In genomic region chr8:3600401-3600800, GRCm38 (mm10) we compare ENCODE assay signal across 14 mouse cellular contexts. TPM values are rescaled to one million over a fixed set of nuclear protein-coding genes. Genes with fewer than 3 reads are reported as not detected.
A peak's percentile ranks its signal among the peaks of the same experiment; 100 is the strongest.
DNase-seq lines count a peak whose midpoint lies in the region; ATAC-seq and TF ChIP-seq lines count a peak whose summit lies in the region.
"Had no signal": no experiment of that assay in that cellular context is flagged by ENCODE, and none has a peak within 500 bp of the region (broad histone marks: within the 10 kb centered on the region; RNA-seq: fewer than 3 reads in every experiment).

No protein-coding gene starts in this region.

- H3K27me3 ChIP-seq in heart, embryonic 11.5 days (ENCODE audit: control insufficient read depth, insufficient read depth, low read length) = no peaks in the 10 kb centered on the region
- H3K27me3 ChIP-seq in ES-Bruce4 (ENCODE audit: control insufficient read depth, insufficient read depth, low read length, poor library complexity, severe bottlenecking) = no peaks in the 10 kb centered on the region
- H3K27me3 ChIP-seq in heart, adult 2 months (ENCODE audit: control insufficient read depth, insufficient read depth, low read length) = no peaks in the 10 kb centered on the region
- H3K27me3 ChIP-seq in lung, embryonic 15.5 days = no peaks in the 10 kb centered on the region
- no peaks in the 10 kb centered on the region for H3K27me3 ChIP-seq in intestine, embryonic 16.5 days (replicated peaks; ENCODE audit: control insufficient read depth, insufficient read depth, low read length)
- no peaks in the 10 kb centered on the region for H3K27me3 ChIP-seq in hindbrain, embryonic 11.5 days (ENCODE audit: control insufficient read depth, insufficient read depth, low read length)
- H3K27me3 ChIP-seq: forebrain, embryonic 12.5 days had no signal

- intact Hi-C loops in heart, adult 2 months (cut with DNase I) = no loop called here

- H3K79me2 ChIP-seq in heart, adult 2 months (replicated peaks; ENCODE audit: control insufficient read depth, insufficient read depth, low read length) = no peaks in the 10 kb centered on the region

- ATAC-seq in heart, embryonic 11.5 days (replicated peaks; ENCODE audit: insufficient number of reproducible peaks, low FRiP score, low TSS enrichment) = no peak
- ATAC-seq in lung, embryonic 15.5 days (ENCODE audit: borderline replicate concordance, extremely low read depth, low FRiP score, low TSS enrichment) = peak; percentile 12; the same call in 1 of the 2 replicates
- ATAC-seq in intestine, embryonic 16.5 days = no peak
- ATAC-seq in hindbrain, embryonic 11.5 days (ENCODE audit: low FRiP score) = no peak
- ATAC-seq: CD4-positive, CD25-positive, alpha-beta regulatory T cell, adult 4 months had no signal

- DNase-seq in heart, adult 18-20 months = peak; percentile 80 to 87
- peak; percentile 71 to 77 for DNase-seq in heart, adult 2 months
- DNase-seq in left cerebral cortex, adult 11 months (ENCODE audit: low spot score) = no peak
- DNase-seq in hindbrain, embryonic 11.5 days (ENCODE audit: low spot score) = no peak
- DNase-seq: right cerebral cortex, postnatal 14 days had no signal

- H3K4me1 ChIP-seq in heart, embryonic 11.5 days (ENCODE audit: control insufficient read depth, insufficient read depth, low read length) = no peaks in the 10 kb centered on the region
- H3K4me1 ChIP-seq in ES-Bruce4 (ENCODE audit: control insufficient read depth, insufficient read depth, low read length) = peaks cover 5% of the 10 kb centered on the region
- H3K4me1 ChIP-seq in heart, adult 2 months (ENCODE audit: control insufficient read depth, insufficient read depth, low read length) = peaks cover 3% of the 10 kb centered on the region; the same call in 1 of the 2 replicates
- no peaks in the 10 kb centered on the region for H3K4me1 ChIP-seq in lung, embryonic 15.5 days
- no peaks in the 10 kb centered on the region for H3K4me1 ChIP-seq in intestine, embryonic 16.5 days (ENCODE audit: control insufficient read depth, insufficient read depth, low read length)
- no peaks in the 10 kb centered on the region for H3K4me1 ChIP-seq in hindbrain, embryonic 11.5 days (replicated peaks; ENCODE audit: control insufficient read depth, insufficient read depth, low read length)
- H3K4me1 ChIP-seq: forebrain, embryonic 12.5 days had no signal

- H3K27ac ChIP-seq in heart, embryonic 11.5 days (ENCODE audit: low read depth, low read length) = no peak overlapping the region
- peak overlapping the region; percentile 81 for H3K27ac ChIP-seq in ES-Bruce4 (ENCODE audit: insufficient read depth, low read length)
- H3K27ac ChIP-seq in heart, adult 2 months = no peak overlapping the region
- no peak overlapping the region for H3K27ac ChIP-seq in lung, embryonic 15.5 days
- H3K27ac ChIP-seq in intestine, embryonic 16.5 days (ENCODE audit: low read length) = no peak overlapping the region
- H3K27ac ChIP-seq in hindbrain, embryonic 11.5 days (ENCODE audit: low read depth, low read length) = no peak overlapping the region
- H3K27ac ChIP-seq: forebrain, embryonic 12.5 days; hindbrain, embryonic 14.5 days; macrophage had no signal

- H3K9ac ChIP-seq in heart, embryonic 11.5 days (ENCODE audit: low read depth, low read length) = no peak overlapping the region
- H3K9ac ChIP-seq in ES-Bruce4 (ENCODE audit: low read depth, poor library complexity, severe bottlenecking) = peak overlapping the region; percentile 57
- H3K9ac ChIP-seq in heart, adult 2 months (ENCODE audit: low read depth, low read length) = no peak overlapping the region
- no peak overlapping the region for H3K9ac ChIP-seq in lung, embryonic 15.5 days
- H3K9ac ChIP-seq in intestine, embryonic 16.5 days (ENCODE audit: low read depth, low read length) = no peak overlapping the region
- no peak overlapping the region for H3K9ac ChIP-seq in hindbrain, embryonic 11.5 days (ENCODE audit: low read depth, low read length)
- H3K9ac ChIP-seq: forebrain, embryonic 12.5 days; hindbrain, embryonic 14.5 days had no signal

- H3K9me3 ChIP-seq in heart, embryonic 11.5 days (replicated peaks; ENCODE audit: control insufficient read depth, low read length) = no peaks in the 10 kb centered on the region
- H3K9me3 ChIP-seq in ES-Bruce4 (replicated peaks; ENCODE audit: control insufficient read depth, insufficient read depth, low read length, poor library complexity, severe bottlenecking) = no peaks in the 10 kb centered on the region
- no peaks in the 10 kb centered on the region for H3K9me3 ChIP-seq in lung, embryonic 15.5 days
- no peaks in the 10 kb centered on the region for H3K9me3 ChIP-seq in intestine, embryonic 16.5 days (ENCODE audit: control insufficient read depth, low read length)
- H3K9me3 ChIP-seq in hindbrain, embryonic 11.5 days (ENCODE audit: control insufficient read depth, low read length) = no peaks in the 10 kb centered on the region
- H3K9me3 ChIP-seq: forebrain, embryonic 12.5 days had no signal

- no peak for TF ChIP-seq EP300 in ES-Bruce4 (IDR thresholded peaks at IDR 0.05; ENCODE audit: insufficient read depth, low read depth, low read length)
- TF ChIP-seq EP300 in heart, adult 2 months (IDR thresholded peaks at IDR 0.05; ENCODE audit: insufficient read depth, low read depth, low read length) = no peak

- H3K36me3 ChIP-seq in heart, embryonic 11.5 days (ENCODE audit: control insufficient read depth, insufficient read depth, low read length) = no peaks in the 10 kb centered on the region
- peaks cover 46% of the 10 kb centered on the region for H3K36me3 ChIP-seq in ES-Bruce4 (ENCODE audit: control insufficient read depth, insufficient read depth, low read length, poor library complexity, severe bottlenecking)
- no peaks in the 10 kb centered on the region for H3K36me3 ChIP-seq in heart, adult 2 months (ENCODE audit: control insufficient read depth, insufficient read depth, low read length)
- no peaks in the 10 kb centered on the region for H3K36me3 ChIP-seq in lung, embryonic 15.5 days
- H3K36me3 ChIP-seq in intestine, embryonic 16.5 days (ENCODE audit: control insufficient read depth, insufficient read depth, low read length) = no peaks in the 10 kb centered on the region
- H3K36me3 ChIP-seq in hindbrain, embryonic 11.5 days (ENCODE audit: control insufficient read depth, insufficient read depth, low read length) = 0 out of 2 replicates have a peak, but pooled peaks cover 3% of the 10 kb centered on the region

- no peak for TF ChIP-seq POLR2A in ES-Bruce4 (IDR thresholded peaks at IDR 0.05; ENCODE audit: insufficient read depth, low read length)
- no peak for TF ChIP-seq POLR2A in heart, adult 2 months (IDR thresholded peaks at IDR 0.05; ENCODE audit: insufficient read depth, low read depth, low read length)

- no peak overlapping the region for H3K4me3 ChIP-seq in heart, embryonic 11.5 days (ENCODE audit: low read depth, low read length)
- no peak overlapping the region for H3K4me3 ChIP-seq in ES-Bruce4 (ENCODE audit: low read depth, low read length)
- no peak overlapping the region for H3K4me3 ChIP-seq in heart, adult 2 months
- no peak overlapping the region for H3K4me3 ChIP-seq in lung, embryonic 15.5 days
- H3K4me3 ChIP-seq in intestine, embryonic 16.5 days (ENCODE audit: low read length) = no peak overlapping the region
- no peak overlapping the region for H3K4me3 ChIP-seq in hindbrain, embryonic 11.5 days (ENCODE audit: low read depth, low read length)
- H3K4me3 ChIP-seq: forebrain, embryonic 12.5 days had no signal

- TF ChIP-seq CTCF in ES-Bruce4 (IDR thresholded peaks at IDR 0.05; ENCODE audit: low read depth, low read length) = no peak
- TF ChIP-seq CTCF in heart, adult 2 months (IDR thresholded peaks at IDR 0.05) = no peak

- WGBS in heart, embryonic 11.5 days (ENCODE audit: insufficient replicate concordance) = 71% methylated on average over 6 of the region's 6 CpGs
- WGBS in heart, adult 2 months = 30% methylated on average over 6 of the region's 6 CpGs
- 66% methylated on average over 6 of the region's 6 CpGs for WGBS in lung, embryonic 15.5 days
- 82% methylated on average over 6 of the region's 6 CpGs for WGBS in intestine, embryonic 16.5 days
- 87% methylated on average over 6 of the region's 6 CpGs for WGBS in hindbrain, embryonic 11.5 days

- no peak overlapping the region for H3K4me2 ChIP-seq in heart, embryonic 11.5 days
- no peak overlapping the region for H3K4me2 ChIP-seq in lung, embryonic 15.5 days
- H3K4me2 ChIP-seq in intestine, embryonic 16.5 days (ENCODE audit: low read depth, low read length) = no peak overlapping the region
- H3K4me2 ChIP-seq in hindbrain, embryonic 11.5 days (replicated peaks; ENCODE audit: low read depth, low read length) = no peak overlapping the region
- H3K4me2 ChIP-seq: forebrain, embryonic 12.5 days; hindbrain, embryonic 14.5 days had no signal

RNA-seq across cellular contexts. Expression of gene Camsap3, which starts 13.3 kb away (rescaled TPM):
- total RNA-seq in heart, adult 18-20 months (2021) = 1 to 10 TPM; 1.2 to 1.6 TPM
- polyA plus RNA-seq in heart, embryonic 11.5 days (2014; fragmentation: Nextera tagmentation; extraction: Ambion mirVana) = 1.6 TPM in 2 replicates
- polyA plus RNA-seq in ES-Bruce4 (2011; ENCODE audit: insufficient read depth, insufficient read length, low read depth, missing spikeins) = 68.9 and 69.1 TPM in 2 replicates
- 1 to 10 TPM in 1 of 2 experiments, under 1 TPM in 1; 0.68 to 1.2 TPM for total RNA-seq in heart, adult 2 months (2021)
- polyA plus RNA-seq in heart, adult 2 months (2012; rRNA removed) = 1.8 and 1.9 TPM in 2 replicates
- polyA plus RNA-seq in lung, embryonic 15.5 days (2015; fragmentation: Nextera tagmentation; extraction: Ambion mirVana) = 5.8 and 6.9 TPM in 2 replicates
- 23.4 and 26.1 TPM in 2 replicates for polyA plus RNA-seq in intestine, embryonic 16.5 days (2015; fragmentation: Nextera tagmentation; extraction: Ambion mirVana)
- polyA plus RNA-seq in hindbrain, embryonic 11.5 days (2014; fragmentation: Nextera tagmentation; extraction: Ambion mirVana) = 13.3 and 15.3 TPM in 2 replicates
- polyA plus RNA-seq: CD4-positive, CD25-positive, alpha-beta regulatory T cell, adult 4 months had no signal

RNA-seq across cellular contexts. Expression of gene Xab2, which starts 20.7 kb away (rescaled TPM):
- total RNA-seq in heart, adult 18-20 months (2021) = 10 to 100 TPM; 14.0 to 20.3 TPM
- polyA plus RNA-seq in heart, embryonic 11.5 days (2014; fragmentation: Nextera tagmentation; extraction: Ambion mirVana) = 32.6 and 34.7 TPM in 2 replicates
- polyA plus RNA-seq in ES-Bruce4 (2011; ENCODE audit: insufficient read depth, insufficient read length, low read depth, missing spikeins) = 57.8 and 65.8 TPM in 2 replicates
- total RNA-seq in heart, adult 2 months (2021) = 10 to 100 TPM; 15.3 to 15.4 TPM
- polyA plus RNA-seq in heart, adult 2 months (2012; rRNA removed) = 27.0 and 30.1 TPM in 2 replicates
- 58.0 and 61.8 TPM in 2 replicates for polyA plus RNA-seq in lung, embryonic 15.5 days (2015; fragmentation: Nextera tagmentation; extraction: Ambion mirVana)
- 45.9 and 48.1 TPM in 2 replicates for polyA plus RNA-seq in intestine, embryonic 16.5 days (2015; fragmentation: Nextera tagmentation; extraction: Ambion mirVana)
- 47.5 and 58.1 TPM in 2 replicates for polyA plus RNA-seq in hindbrain, embryonic 11.5 days (2014; fragmentation: Nextera tagmentation; extraction: Ambion mirVana)

RNA-seq across cellular contexts. Expression of gene Pet100, which starts 20.9 kb away (rescaled TPM):
- 10 to 100 TPM; 75.5 to 95.8 TPM for total RNA-seq in heart, adult 18-20 months (2021)
- polyA plus RNA-seq in heart, embryonic 11.5 days (2014; fragmentation: Nextera tagmentation; extraction: Ambion mirVana) = 109 and 114 TPM in 2 replicates
- 93.4 and 100 TPM in 2 replicates for polyA plus RNA-seq in ES-Bruce4 (2011; ENCODE audit: insufficient read depth, insufficient read length, low read depth, missing spikeins)
- total RNA-seq in heart, adult 2 months (2021) = 10 to 100 TPM; 79.1 to 92.2 TPM
- 7.6 and 13.6 TPM in 2 replicates for polyA plus RNA-seq in heart, adult 2 months (2012; rRNA removed)
- polyA plus RNA-seq in lung, embryonic 15.5 days (2015; fragmentation: Nextera tagmentation; extraction: Ambion mirVana) = 83.5 and 91.0 TPM in 2 replicates
- 86.6 and 86.9 TPM in 2 replicates for polyA plus RNA-seq in intestine, embryonic 16.5 days (2015; fragmentation: Nextera tagmentation; extraction: Ambion mirVana)
- polyA plus RNA-seq in hindbrain, embryonic 11.5 days (2014; fragmentation: Nextera tagmentation; extraction: Ambion mirVana) = 96.3 and 102 TPM in 2 replicates

RNA-seq across cellular contexts. Expression of gene Pcp2, which starts 24.9 kb away (rescaled TPM):
- not detected for total RNA-seq in heart, adult 18-20 months (2021)
- polyA plus RNA-seq in heart, embryonic 11.5 days (2014; fragmentation: Nextera tagmentation; extraction: Ambion mirVana) = 0.11 TPM in 1 of 2 replicates, not detected in the other
- not detected in 2 replicates for polyA plus RNA-seq in ES-Bruce4 (2011; ENCODE audit: insufficient read depth, insufficient read length, low read depth, missing spikeins)
- total RNA-seq in heart, adult 2 months (2021) = not detected
- polyA plus RNA-seq in heart, adult 2 months (2012; rRNA removed) = not detected in 2 replicates
- polyA plus RNA-seq in lung, embryonic 15.5 days (2015; fragmentation: Nextera tagmentation; extraction: Ambion mirVana) = 0.12 TPM in 1 of 2 replicates, not detected in the other
- polyA plus RNA-seq in intestine, embryonic 16.5 days (2015; fragmentation: Nextera tagmentation; extraction: Ambion mirVana) = 0.29 TPM in 1 of 2 replicates, not detected in the other
- 0.31 and 0.33 TPM in 2 replicates for polyA plus RNA-seq in hindbrain, embryonic 11.5 days (2014; fragmentation: Nextera tagmentation; extraction: Ambion mirVana)
- total RNA-seq: left cerebral cortex, postnatal 36 days had no signal
- polyA plus RNA-seq: CD4-positive, CD25-positive, alpha-beta regulatory T cell, adult 4 months; macrophage had no signal

RNA-seq across cellular contexts. Expression of gene Stxbp2, which starts 30.4 kb away (rescaled TPM):
- 1 to 10 TPM; 4.3 to 9.3 TPM for total RNA-seq in heart, adult 18-20 months (2021)
- 57.7 and 60.2 TPM in 2 replicates for polyA plus RNA-seq in heart, embryonic 11.5 days (2014; fragmentation: Nextera tagmentation; extraction: Ambion mirVana)
- polyA plus RNA-seq in ES-Bruce4 (2011; ENCODE audit: insufficient read depth, insufficient read length, low read depth, missing spikeins) = 125 and 145 TPM in 2 replicates
- 1 to 10 TPM; 5.7 to 6.4 TPM for total RNA-seq in heart, adult 2 months (2021)
- 9.6 and 13.4 TPM in 2 replicates for polyA plus RNA-seq in heart, adult 2 months (2012; rRNA removed)
- 75.6 and 84.6 TPM in 2 replicates for polyA plus RNA-seq in lung, embryonic 15.5 days (2015; fragmentation: Nextera tagmentation; extraction: Ambion mirVana)
- 161 and 169 TPM in 2 replicates for polyA plus RNA-seq in intestine, embryonic 16.5 days (2015; fragmentation: Nextera tagmentation; extraction: Ambion mirVana)
- polyA plus RNA-seq in hindbrain, embryonic 11.5 days (2014; fragmentation: Nextera tagmentation; extraction: Ambion mirVana) = 23.6 and 24.9 TPM in 2 replicates

Comparison
In these comparisons a context has a peak if more than half of its experiments do, and no peak if none do; other contexts are left out.
1. DNase-seq: peak in heart, adult 18-20 months (2 of 2) and heart, adult 2 months (2 of 2); none in left cerebral cortex, adult 11 months (single experiment) and hindbrain, embryonic 11.5 days (single experiment).